Mouse (Mus musculus) heart, embryonic 16.5 days (tissue): ENCODE measurements around the gene Rab25. TPM values are rescaled to one million over a fixed set of nuclear protein-coding genes. Genes with fewer than 3 reads are reported as not detected.
"Not testable (repeated sequence)": the region's sequence is repeated elsewhere in the genome, so short reads cannot be mapped to it uniquely, and the experiment has no call there.

ENCODE experiments used
- ATAC-seq: fragments of 200-750 bp; cut with Nextera tagmentation; replicated peaks from 2 replicates; pipeline ENCODE4 v1.8.0; 2017; ENCODE audit warnings: moderate number of reproducible peaks; ENCODE audit not compliant: insufficient read depth, low FRiP score; ENCODE audit errors: extremely low read depth
- H3K27ac ChIP-seq: fragments of 300-500 bp; sonication (generic); 2 replicates; pipeline ENCODE4 v1.5.1; 2014; ENCODE audit warnings: mild to moderate bottlenecking, low read length, control low read depth, moderate library complexity
- H3K27me3 ChIP-seq: fragments of 300-500 bp; sonication (generic); 2 replicates; pipeline ENCODE4 v1.6.1; 2014; ENCODE audit warnings: low read length, mixed read lengths; ENCODE audit not compliant: control insufficient read depth, insufficient read depth
- H3K36me3 ChIP-seq: fragments of 300-500 bp; sonication (generic); 2 replicates; pipeline ENCODE4 v1.6.1; 2014; ENCODE audit not compliant: control insufficient read depth, insufficient read depth
- H3K4me1 ChIP-seq: fragments of 300-500 bp; sonication (generic); 2 replicates; pipeline ENCODE4 v1.6.1; 2014; ENCODE audit warnings: low read length, mixed read lengths; ENCODE audit not compliant: control insufficient read depth, insufficient read depth
- H3K4me2 ChIP-seq: fragments of 300-500 bp; sonication (generic); 2 replicates; pipeline ENCODE4 v1.6.1; 2014; ENCODE audit warnings: low read depth, mild to moderate bottlenecking, control low read depth, low read length
- H3K4me3 ChIP-seq: fragments of 300-500 bp; sonication (generic); 2 replicates; pipeline ENCODE4 v1.5.1; 2014; ENCODE audit warnings: mild to moderate bottlenecking, control low read depth, low read length
- H3K9ac ChIP-seq: fragments of 300-500 bp; sonication (generic); 2 replicates; pipeline ENCODE4 v1.6.1; 2014; ENCODE audit warnings: low read length, control low read depth
- H3K9me3 ChIP-seq: fragments of 300-500 bp; sonication (generic); replicated peaks from 2 replicates; pipeline ENCODE4 v1.6.1; 2016; ENCODE audit warnings: low read length; ENCODE audit not compliant: control insufficient read depth
- WGBS: fragments of 180-500 bp; shearing (Covaris S2); extraction: QIAGEN DNeasy Blood & Tissue Kit; methylation state at CpG from one replicate; pipeline ENCODE4 v1.1.7; 2014; 5-methylcytosine and 5-hydroxymethylcytosine counted together
- polyA plus RNA-seq: library from polyadenylated mRNA; unstranded; fragments of >200 nt; fragmentation: Nextera tagmentation; extraction: Ambion mirVana; gene quantifications from 2 replicates; pipeline ENCODE4 v1.2.1, GENCODE M21; 2015

Rab25 gene
- polyA plus RNA-seq = 2.2 and 5.2 TPM in 2 replicates

DNA sequence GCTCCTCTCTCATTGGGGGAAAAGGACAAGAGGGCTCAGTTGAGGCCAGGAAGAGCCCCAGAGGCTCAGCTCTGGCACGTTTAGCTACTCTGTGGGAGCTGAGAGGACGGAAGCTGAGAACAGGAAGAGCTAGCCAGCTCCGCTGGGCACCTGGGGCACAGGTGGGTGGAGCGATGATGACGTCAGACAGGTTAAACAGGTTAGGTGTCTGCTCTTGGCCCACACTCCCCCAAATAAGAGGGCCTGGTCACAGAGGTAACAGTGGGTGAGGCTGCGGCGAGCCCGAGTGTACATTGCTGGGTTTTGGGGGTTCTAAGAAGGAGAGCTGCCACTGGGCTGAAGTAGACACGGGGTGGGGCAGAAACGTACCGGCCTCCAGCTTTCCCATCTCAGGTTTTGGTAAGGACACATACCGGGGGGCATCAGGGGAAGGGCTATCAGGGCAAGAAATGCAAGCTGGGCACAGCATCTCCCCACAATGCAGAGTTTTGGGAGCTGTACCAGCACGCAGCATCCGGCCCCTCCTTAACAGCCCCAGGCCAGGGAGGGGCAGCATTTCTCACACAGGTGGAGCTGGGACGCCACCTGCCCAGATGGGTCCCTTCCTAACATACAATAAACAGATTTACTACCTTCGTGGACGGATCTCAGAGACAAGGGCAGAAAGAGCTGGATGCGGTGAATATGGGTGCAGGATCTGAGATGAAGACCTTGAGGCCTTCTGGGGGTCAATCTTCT is at the start of gene Rab25:
Gene Rab25, minus strand, starts transcription at position 121 of the 738 bp plus-strand sequence.
- Histone ChIP-seq H3K27ac (no peak within 1 kb of the TSS), H3K27me3 (no peaks in the 10 kb centered on the region), H3K4me3 (no peak within 1 kb of the TSS), H3K36me3 (no peaks in the 10 kb centered on the region), H3K9me3 (no peaks in the 10 kb centered on the region), H3K4me1 (peaks cover 7% of the 10 kb centered on the region), H3K9ac (no peak within 1 kb of the TSS), H3K4me2 (no peak within 1 kb of the TSS)
- no peak for ATAC-seq
- 54% methylated on average over 18 of the region's 18 CpGs for WGBS

DNA sequence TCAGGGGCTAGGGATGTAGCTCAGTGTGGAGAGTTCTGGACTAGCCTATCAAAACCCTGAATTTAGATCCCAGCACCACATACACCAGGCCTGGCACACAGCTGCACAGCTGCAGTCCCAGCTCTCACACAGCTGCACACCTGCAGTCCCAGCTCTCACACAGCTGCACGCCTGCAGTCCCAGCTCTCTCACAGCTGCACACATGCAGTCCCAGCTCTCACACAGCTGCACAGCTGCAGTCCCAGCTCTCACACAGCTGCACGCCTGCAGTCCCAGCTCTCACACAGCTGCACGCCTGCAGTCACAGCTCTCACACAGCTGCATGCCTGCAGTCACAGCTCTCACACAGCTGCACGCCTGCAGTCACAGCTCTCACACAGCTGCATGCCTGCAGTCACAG is 48.4 kb upstream of the Rab25 start:
- 89% methylated on average over 4 of the region's 4 CpGs for WGBS
- H3K9me3 ChIP-seq, H3K27ac ChIP-seq, H3K27me3 ChIP-seq, H3K4me2 ChIP-seq, ATAC-seq, H3K36me3 ChIP-seq, H3K9ac ChIP-seq, H3K4me3 ChIP-seq: not testable (repeated sequence)
- peaks cover 15% of the 10 kb centered on the region for H3K4me1 ChIP-seq

DNA sequence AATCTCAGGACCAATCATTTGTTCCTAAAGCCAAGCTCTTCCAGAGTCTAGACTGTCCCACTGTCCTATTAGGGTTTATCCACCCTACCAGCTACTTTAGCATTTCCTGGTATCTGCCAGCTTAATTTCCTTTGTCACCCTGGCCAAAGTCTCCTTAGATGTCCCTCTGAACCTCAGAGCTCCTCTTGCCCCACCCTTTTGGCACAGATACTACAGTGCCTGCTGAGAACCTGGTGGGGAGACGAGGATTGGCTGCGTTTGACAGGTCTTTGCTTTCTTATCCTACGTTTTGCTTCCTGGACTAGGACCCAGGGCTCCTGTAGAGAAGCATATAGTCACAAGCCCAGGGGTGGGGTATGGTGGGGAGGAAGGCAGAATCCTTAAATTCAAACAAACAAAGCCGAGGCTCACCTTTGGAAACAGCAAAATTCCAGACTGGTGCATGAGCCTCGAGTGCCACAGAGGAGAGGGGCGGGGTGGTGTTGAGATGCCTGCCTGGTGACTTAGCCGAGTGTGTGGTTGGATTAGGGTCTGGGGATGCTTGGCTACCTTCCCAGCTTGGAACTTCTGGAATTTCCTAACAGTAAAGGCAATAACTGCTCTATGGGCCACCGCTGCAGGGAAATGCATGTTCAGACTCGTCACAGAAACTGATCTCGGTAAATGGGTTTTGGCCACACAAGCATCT is 45.9 kb upstream of the Rab25 start:
- whole genome bisulfite sequencing = 31% methylated on average over 10 of the region's 10 CpGs
- Histone ChIP-seq H3K27me3 (no peaks in the 10 kb centered on the region), H3K27ac (no peak overlapping the region), H3K4me1 (peaks cover 17% of the 10 kb centered on the region), H3K36me3 (no peaks in the 10 kb centered on the region), H3K9me3 (no peaks in the 10 kb centered on the region), H3K9ac (no peak overlapping the region), H3K4me2 (0 out of 2 replicates have a peak overlapping the region, but pooled peaks have one; percentile 3), H3K4me3 (no peak overlapping the region)
- ATAC-seq = peak; percentile 21; the same call in 1 of the 2 replicates

DNA sequence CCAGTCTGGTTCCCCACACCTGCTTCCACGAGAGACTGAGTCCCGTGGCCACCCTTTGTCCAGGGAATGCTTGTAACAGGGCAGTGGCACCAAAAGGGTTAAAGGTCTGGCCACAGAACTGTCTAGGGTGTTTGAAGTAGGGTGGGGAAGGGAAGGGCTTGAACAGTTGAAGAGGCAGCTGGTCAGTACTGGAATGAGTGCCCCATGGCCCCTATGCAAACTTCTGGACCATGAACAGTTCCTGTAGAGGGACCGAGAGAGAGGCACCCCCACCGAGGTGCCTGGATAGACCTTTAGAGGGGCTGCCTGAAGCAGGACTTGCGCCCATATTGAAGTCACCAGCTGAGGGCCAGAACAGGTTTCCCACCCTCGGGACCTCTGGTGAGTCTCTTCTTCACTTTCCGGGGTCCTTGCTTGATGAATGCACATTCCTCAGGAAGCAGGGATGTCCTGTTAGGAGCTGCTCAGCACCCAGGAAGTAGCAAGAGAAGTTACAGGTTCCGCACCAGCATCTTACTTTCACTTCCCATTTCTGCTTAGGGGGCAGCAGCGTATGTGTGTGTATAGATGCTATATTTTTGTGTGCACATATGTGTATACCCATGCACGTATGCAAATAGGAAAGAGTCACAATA is 45.0 kb upstream of the Rab25 start:
- ATAC-seq = no peak
- Histone ChIP-seq H3K4me1 (peaks cover 17% of the 10 kb centered on the region), H3K4me3 (peak overlapping the region; percentile 19; the same call in 1 of the 2 replicates), H3K9ac (no peak overlapping the region), H3K27me3 (no peaks in the 10 kb centered on the region), H3K36me3 (peaks cover 9% of the 10 kb centered on the region), H3K9me3 (no peaks in the 10 kb centered on the region), H3K4me2 (peak overlapping the region; percentile 32; the same call in 1 of the 2 replicates), H3K27ac (no peak overlapping the region)
- 58% methylated on average over 10 of the region's 10 CpGs for WGBS

DNA sequence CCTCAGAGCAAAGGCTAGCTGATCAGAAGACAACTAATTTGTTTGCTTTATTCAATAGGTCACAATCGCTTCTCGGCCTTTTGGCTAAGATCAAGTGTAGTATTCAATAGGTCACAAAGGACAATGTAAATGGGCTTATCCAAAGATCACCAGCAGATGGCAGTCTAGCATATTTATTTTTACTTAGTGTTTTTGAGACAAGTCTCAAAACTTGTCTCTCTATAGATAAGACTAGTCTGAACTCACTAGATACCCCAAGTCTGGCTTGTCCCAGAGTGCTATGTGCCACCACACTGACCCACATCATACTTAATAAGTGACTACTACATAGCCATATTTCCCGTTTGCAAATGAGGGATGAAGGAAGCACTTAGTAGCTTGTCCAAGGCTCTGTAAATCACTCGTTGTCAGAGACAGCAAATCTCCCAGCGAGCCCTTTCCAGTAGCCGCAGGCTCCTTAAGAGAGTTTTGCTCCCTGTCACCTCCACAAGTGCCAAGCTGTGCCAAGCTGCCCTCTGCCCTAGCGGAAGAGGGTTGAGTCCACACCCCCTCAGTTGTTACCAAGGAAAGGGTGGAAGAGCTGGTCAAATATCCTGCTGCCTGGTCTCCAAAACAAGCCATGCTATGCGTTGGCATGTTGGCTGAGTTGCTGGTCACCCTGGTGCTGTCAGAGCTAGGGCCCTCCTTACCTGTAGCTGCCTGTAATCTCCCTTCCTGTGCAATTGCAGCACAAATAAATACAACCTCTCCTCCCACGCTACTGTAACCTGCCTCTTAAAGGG is 44.0 kb upstream of the Rab25 start:
- H3K9me3 ChIP-seq = no peaks in the 10 kb centered on the region
- H3K4me3 ChIP-seq = no peak overlapping the region; the same call in 1 of the 2 replicates
- H3K27ac ChIP-seq = peak overlapping the region; percentile 14; the same call in 1 of the 2 replicates
- H3K4me1 ChIP-seq = peaks cover 17% of the 10 kb centered on the region
- no peaks in the 10 kb centered on the region for H3K27me3 ChIP-seq
- peaks cover 17% of the 10 kb centered on the region for H3K36me3 ChIP-seq
- 20% methylated on average over 9 of the region's 9 CpGs for WGBS
- H3K4me2 ChIP-seq = peak overlapping the region; percentile 14; the same call in 1 of the 2 replicates
- H3K9ac ChIP-seq = peak overlapping the region; percentile 41; the same call in 1 of the 2 replicates
- 0 out of 2 replicates have a peak, but pooled peaks have one; percentile 11 for ATAC-seq

DNA sequence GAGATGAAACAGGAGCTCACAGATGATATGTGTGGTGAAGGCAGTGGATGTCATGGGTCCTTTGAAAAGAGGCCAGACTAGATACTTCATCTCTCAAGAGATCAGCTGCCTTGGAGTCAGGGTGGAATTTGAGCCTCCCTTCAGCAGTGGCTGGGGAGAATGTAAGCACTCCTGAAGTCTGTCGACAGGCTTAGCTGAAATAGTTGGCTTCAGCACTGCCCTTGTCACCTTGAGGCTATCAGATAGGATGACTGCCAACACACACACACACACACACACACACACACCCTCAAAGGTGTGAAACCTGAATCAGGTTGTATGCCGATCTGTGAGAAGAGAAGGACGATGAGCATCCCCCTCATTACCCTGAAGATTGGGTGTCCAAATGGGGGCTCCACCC is 42.9 kb upstream of the Rab25 start:
- 27% methylated on average over 3 of the region's 3 CpGs for WGBS
- H3K4me2 ChIP-seq = no peak overlapping the region
- H3K27ac ChIP-seq = no peak overlapping the region
- no peak for ATAC-seq
- H3K9ac ChIP-seq = no peak overlapping the region
- H3K9me3 ChIP-seq = no peaks in the 10 kb centered on the region
- no peak overlapping the region for H3K4me3 ChIP-seq
- peaks cover 17% of the 10 kb centered on the region for H3K4me1 ChIP-seq
- peaks cover 23% of the 10 kb centered on the region for H3K36me3 ChIP-seq
- no peaks in the 10 kb centered on the region for H3K27me3 ChIP-seq

DNA sequence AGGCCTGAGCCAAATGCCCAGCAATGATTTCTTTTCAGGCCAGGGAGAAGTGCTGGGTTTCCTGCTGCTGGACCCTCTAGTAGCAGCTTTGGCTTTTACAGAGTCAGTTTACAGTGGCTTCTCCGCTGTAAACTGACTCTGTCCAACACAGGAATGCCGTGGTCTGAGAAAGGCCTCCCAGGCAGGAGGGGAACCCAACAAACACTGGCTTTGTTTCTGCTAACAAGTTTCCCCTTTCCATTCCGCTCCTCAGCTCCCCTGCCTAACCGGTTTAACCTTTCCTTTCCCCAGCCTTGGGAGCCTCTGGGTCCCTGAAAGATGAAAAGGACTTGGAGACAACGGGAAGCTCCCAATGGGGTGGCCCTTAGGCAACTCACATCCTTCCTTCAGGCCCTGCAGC is 42.1 kb upstream of the Rab25 start:
- no peak overlapping the region for H3K4me3 ChIP-seq
- 42% methylated on average over 5 of the region's 5 CpGs for WGBS
- ATAC-seq = no peak
- no peaks in the 10 kb centered on the region for H3K9me3 ChIP-seq
- no peaks in the 10 kb centered on the region for H3K27me3 ChIP-seq
- peaks cover 23% of the 10 kb centered on the region for H3K36me3 ChIP-seq
- H3K4me2 ChIP-seq = no peak overlapping the region
- no peak overlapping the region for H3K27ac ChIP-seq
- H3K4me1 ChIP-seq = peaks cover 17% of the 10 kb centered on the region
- H3K9ac ChIP-seq = no peak overlapping the region

DNA sequence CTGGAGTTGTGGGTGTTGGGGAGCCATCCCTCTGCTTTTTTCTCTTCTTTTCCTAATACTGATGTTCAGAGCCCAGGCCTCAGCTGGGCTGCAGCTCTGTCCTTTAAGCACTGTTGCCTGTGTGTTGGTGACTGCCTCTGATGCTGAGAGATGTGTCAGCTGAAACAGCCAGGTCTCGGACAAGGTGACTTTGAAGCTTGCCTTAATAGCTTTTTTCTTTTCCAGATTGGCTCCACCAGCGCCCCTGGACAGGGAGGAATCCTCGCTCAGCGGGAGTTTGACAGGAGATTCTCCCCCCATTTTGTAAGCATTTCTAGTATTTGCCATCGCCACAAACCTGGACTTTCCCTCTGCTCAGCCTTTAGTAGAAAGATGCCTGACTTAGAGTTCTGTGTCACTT is 38.5 kb upstream of the Rab25 start:
- H3K4me2 ChIP-seq = no peak overlapping the region
- H3K36me3 ChIP-seq = peaks cover 38% of the 10 kb centered on the region
- no peaks in the 10 kb centered on the region for H3K9me3 ChIP-seq
- 92% methylated on average over 5 of the region's 5 CpGs for WGBS
- no peak overlapping the region for H3K27ac ChIP-seq
- no peak for ATAC-seq
- no peaks in the 10 kb centered on the region for H3K27me3 ChIP-seq
- no peak overlapping the region for H3K4me3 ChIP-seq
- no peak overlapping the region for H3K9ac ChIP-seq
- peaks cover 2% of the 10 kb centered on the region; the same call in 1 of the 2 replicates for H3K4me1 ChIP-seq
